Mouse (Mus musculus) kidney, adult 18-20 months (tissue): ENCODE measurements at regions not wholly inside any gene's neighbourhood (a gene's known extent, or its start where the extent isn't known, plus 50 kb on each side); places are given as distances from the start of the nearest gene placed in this dataset.

ENCODE experiments used
- DNase-seq: peaks from one replicate; pipeline ENCODE4 v3.0.0; 2021

DNA sequence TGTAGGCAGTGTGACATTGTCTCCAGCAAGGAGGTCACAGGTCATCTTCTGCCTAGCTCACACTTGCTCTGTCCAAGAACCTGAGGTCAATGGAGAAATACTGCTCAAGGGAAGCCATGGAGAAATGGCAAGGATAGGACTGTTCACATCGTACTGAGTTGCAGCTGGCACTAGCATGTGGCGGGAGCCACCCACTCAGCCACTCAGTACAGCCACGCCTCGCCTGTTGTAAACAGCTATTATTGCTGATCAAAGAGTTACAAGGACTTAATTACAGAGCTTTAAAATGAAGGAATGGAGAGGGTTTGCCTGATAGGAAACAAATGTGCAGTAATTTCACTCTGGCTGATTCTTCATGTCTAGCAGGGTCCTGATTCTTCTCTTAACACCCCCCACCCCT is 64.8 kb downstream of the Dll1 start:
- DNase-seq, result no peak

DNA sequence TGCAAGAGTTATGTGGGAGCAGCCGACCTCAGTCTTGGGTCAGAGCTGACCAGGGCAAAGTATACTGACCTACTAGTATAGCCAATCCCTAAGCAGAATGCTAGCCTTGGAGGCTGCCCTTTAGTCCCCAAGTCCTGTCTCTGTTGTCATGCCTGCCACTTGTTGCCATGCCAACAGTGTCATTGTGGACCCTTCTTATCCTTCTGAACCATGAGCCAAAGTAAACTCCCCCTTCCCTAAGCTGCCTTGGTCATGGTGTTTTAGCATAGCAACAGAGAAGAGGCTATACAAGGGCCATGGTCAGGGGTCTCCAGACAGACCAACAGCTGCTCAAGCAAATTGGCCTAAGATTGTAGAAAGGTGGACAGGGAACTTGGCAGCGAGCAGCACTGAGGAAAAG is 66.2 kb downstream of the Dll1 start:
- DNase-seq, result no peak

DNA sequence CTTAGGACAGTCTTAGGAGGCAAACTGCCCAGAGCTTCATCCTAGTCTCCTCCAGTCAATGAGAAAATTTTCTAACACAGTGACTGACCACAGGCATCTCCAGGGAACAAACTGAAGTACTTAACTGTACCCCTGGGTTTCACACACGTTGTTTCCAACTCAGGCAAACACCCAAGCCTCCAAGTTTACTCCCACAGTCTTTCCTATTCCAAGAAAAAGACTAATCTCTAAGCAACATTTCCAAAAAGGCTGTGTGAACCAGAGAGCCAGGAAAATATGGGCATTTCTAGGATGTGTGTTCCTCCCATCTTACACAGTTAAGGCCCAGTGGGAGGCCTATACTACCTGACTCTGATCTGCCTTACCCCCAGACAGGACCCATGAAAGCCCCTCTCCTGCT is 74.6 kb downstream of the Dll1 start:
- no peak for DNase-seq

DNA sequence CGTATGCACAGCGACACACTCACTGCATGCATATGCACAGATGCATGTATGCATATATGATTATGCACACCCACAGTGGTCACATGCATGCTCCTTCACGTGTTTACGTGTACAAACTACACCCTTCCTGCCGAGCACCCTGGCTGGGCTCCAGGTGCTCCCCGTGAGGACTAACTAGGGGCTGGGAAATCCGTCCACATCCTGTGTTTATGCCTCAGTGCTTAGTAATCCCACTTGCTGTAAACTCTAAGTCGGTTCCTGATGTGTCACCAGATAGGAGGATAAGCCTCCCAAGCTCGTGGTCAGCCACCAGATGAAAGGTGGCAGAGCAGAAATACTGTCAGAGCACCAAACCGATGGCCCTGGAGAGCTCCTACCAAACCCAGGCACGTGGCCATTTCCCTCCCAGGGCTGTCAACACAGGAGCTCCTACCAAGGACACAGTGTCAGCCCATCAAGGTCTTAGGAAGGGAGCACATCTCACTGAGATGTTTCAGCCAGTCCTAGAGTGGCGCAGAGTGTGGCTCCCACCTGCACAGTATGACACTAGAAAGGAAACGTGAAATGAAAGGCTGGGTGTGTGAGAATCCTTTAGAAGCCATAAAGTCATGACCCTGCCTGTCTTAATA is 76.8 kb downstream of the Dll1 start:
- DNase-seq, result no peak

DNA sequence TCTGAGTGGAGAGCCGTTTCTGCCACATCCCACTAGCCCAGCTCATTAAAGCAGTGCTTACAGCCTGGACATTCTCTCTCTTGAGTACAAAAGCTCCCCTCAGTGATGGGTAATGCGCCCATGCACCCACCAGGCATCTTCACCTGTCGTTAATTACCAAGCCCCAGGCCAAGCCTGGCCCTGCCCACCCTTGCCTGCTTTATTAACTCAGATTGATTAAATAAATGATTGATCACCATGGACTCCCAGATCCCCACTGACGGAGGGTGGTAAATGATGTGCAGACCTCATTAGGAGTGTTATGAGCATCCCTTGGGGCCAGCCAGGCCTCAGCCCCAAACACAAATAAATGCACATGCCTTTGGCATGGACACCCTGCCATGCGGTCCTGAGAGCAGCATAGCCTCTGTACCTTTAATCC is 82.5 kb downstream of the Dll1 start:
- DNase-seq, result no peak

DNA sequence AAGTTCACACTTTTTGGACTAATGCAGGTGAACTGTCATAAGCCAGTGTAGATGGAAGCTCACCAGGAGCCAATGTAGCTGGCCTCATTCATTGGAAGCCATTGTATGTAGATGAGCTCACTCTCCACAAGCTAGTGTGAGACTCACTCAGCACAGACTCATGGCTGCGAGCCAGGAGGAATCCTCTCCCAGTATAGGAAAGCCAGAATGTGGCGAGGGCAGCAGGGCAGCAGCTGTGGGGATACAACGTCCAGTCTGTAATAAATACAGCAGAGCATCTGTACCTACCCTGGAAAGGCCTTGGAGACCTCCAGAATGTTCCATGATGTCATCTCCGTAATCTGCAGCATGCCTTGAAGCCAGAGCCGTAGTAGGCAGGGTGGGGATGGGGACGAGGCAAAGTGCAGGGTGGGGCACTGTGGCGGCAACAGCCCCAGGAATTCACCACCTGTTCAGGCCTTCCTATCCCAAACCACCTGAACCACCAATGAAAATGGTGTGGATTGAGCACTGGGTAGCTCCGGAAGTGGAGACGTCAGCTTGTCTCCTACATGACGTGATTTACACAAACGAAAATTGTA is 84.1 kb downstream of the Dll1 start:
- DNase-seq, result no peak

DNA sequence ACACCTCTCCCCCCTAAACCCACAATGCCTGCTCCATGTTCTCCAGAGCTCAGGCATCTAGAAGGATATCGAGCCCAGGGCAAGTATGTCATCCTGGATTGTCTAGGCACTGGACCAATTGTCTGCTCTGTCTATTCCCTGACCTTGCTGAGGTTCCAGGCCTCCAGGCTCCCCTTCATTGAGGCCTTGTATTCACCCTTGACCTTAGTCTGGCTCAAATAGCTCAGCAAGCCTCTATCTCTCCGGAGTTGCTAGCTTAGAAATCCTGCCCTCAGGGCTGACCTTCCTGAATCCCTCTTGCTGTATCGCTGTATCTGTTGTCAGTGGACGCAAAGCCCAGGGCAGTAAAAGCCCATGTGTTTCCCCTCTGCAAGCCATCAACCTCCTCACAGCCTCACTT is 85.0 kb downstream of the Dll1 start:
- no peak for DNase-seq

DNA sequence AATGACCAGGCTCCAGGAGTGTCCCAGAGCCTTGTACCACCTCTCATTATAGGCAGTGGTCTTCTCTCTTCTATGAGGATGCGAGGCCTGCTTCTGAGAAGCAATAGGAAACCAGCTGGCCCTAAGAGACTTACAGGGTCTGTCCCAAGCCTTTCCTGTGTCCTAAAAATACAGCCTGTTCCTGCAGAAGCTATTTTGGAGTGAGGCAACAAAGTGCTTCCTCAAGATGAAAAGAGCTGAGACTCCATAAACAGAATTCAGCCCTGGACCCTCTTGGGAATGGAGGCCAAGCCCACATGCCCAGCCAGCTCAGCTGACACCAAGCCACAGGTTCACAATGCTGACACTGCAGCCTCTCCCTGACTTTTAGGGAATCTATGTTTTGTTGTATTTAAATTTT is 86.3 kb downstream of the Dll1 start:
- no peak for DNase-seq

DNA sequence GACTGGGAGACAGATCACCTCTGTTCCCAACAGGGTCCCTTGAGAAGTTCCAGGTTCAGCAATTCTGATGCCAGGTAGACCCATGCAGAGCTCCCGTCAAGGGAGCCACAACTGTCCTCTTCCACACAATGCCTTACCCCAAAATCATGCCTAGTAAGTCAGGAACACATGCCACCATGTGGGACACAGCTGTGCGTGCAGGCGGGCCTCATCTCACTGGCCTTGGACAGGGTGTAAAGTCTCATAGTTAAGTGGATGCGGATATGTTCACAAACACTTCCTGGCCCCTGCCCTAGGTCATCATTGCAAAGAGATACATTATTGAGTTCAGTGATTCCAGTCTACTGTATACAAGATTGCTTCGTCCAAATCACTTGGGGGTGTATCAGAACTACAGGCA is 87.6 kb downstream of the Dll1 start:
- no peak for DNase-seq

DNA sequence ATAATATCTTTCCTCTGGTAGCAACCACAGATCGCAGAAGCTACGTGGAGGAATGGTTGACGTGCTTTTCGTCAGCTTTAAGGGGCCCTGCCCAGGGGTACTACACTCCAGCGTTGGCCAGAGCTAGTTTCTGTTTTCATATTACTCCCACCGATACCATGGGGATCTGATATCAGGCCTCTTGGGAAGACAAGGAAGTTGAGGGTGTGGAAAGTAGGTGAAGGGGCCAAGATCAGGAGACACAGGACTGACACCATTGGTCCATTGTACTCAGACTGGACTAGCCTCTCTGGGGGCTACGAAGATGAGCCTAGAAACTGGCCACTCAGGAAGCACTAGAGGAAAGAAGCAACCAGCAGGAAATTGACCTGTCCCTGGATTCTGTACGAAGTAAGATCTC is 88.0 kb downstream of the Dll1 start:
- DNase-seq, result no peak

DNA sequence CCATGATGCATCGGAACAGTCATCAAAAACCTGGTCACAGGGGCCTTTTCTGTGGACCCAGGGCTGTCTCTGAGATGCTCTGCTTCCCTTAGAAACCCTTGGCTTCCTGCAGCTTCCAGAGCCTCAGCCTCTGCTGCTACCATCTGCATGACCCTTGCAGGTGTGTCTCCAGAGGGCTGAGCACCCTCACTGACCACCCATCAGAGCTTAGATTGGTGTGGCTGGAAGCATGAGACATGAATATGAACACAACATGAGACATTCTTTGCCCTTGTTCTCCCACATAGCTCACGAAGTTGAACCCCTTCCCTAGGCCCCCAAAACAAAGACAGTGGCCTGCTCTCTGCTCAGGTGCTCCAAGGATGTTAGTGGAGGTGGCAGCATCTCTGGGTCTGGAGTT is 90.1 kb downstream of the Dll1 start:
- DNase-seq, result no peak

DNA sequence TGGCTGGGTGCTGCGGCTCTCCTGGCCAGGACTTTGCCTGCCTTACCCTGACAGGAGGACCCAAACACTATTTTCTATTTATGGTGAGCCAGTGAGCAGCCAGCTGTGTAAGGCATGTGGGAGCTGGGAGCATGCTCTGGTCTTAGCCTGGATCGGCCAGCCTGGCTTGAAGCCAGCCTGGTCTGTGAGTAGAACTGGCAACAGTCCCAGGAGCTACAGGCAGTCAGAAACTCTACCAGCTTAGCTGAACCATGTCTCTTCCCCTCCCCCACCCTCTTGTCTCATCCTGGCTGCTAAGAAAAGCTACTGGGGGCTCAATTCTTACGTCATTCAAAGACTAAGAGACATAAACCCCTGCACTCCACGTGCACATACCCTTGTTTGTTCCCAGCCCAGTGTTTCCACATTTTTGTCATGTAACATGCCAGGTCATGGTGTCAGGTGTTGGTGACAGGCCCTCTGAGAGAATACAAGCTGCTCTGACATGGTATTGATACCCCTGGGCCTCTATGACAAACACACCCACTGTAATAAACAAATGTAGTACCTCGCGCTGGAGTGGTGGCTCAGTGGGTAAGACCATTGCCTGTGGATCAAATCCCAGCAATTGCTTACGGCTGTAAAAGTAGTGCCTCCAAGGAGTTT is 91.2 kb downstream of the Dll1 start:
- peak; percentile 83 for DNase-seq

DNA sequence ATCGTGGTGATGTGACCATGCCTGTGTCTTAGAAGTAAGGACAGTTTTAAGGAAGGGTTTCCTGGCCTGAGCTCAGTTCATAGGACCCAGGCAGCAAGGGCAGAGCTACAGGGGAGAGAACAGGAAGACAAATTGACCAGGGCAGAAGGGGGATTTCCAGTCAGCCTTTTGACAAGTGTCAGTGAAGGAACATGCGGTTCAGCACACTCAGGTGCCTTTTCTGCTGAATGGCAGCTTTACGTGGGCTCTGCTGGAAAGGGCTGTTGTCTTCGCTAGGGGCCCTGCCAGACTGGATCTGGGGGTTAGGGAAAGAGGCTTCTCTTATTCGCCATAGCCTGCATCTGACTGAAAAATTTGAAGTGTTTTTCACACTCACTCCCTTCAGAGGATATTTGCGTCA is 106.8 kb downstream of the Dll1 start:
- DNase-seq, result no peak

DNA sequence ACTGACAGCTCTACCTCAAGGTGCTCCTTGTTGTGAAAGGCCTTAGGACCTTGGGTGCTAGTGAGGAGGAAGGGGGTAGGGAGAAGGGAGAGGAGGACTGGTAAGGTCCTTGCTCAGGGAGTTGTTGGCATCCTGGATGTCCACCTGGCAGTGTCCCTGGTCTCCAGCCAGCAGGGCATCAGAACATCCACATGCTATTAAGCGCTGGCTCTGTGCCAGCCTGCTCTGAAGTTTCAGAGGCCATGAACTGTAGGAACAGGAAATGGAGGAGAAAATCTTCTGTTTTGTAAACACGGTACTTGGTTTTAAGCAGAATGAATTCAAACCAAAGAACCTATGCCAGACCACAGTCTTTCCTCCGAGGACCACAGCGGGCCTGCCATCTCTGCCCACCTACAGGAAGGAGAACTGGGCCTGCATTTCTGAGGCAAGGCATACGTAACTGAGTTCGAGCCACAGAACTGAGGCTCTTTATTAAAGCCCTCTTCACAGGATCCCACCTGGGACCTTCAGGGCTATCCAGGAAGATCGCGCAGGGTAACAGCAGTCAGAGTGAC is 107.5 kb downstream of the Dll1 start:
- DNase-seq, result peak; percentile 28

DNA sequence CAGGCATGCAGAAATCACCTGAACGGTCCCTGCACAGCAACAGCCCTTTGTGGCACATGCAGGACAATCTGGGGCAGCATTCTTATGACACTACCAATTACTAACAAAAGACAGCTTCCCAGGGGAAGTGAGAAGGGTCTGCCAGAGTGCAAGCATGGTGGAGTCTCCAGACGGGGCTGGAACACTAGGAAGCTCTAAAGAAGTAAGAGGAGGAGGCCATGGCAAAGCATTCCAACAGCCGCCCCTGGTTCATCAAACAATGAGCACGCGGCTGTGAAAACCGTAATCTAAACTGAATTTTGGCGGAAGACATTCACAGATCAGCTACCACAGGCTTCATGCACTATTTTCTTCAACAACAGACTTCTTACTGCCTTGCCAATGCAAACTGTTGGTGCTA is 109.0 kb downstream of the Dll1 start:
- no peak for DNase-seq

DNA sequence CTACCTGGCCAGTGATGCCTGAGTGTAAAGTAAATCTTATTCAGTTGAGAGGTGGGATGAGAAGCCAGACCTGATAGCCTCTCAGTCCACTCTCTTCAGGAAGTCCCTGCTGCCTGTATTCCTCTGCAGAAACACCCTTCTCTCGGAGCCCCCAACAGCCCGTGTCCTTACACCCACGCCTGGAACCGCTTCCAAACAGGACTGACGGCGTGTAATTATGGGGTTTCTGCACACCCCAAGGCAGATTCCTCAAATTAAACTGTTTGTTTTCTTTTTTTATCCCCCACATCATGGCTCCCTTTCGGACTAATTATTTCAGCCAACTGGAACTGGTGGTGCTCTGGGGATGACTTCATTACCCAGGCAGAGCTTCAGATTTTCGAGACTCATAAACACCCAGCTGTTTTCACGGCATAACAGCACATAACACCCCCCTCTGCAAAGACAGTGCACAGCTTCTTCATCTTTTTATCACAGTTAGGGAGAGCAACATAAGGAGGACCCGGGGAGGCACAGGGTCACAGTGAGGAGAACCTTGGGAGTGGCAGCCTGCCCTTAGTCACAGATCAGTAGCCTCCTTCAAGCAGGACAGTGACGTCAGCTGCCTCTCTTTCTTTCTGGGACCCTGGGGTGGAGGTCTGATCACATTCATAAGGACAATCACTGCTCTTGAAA is 117.1 kb downstream of the Dll1 start:
- no peak for DNase-seq

DNA sequence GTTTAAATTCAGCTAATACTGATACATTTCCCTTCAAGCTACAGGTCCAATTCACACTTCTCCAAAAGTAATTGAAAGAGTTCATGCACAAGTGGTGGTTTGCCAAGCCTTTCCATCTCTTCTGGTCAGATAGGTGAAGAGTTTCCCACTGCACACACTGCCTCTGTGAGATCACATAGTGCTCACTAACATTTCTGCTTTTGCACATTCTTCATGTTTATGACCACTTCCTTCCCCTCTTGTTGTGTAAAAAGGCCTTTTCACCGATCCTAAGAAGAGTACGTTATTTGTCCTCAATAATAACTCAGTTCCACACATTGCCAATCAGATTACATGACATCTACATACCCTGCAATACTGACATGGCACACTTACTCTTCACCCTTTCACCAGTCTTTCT is 120.8 kb downstream of the Dll1 start:
- DNase-seq, result no peak

DNA sequence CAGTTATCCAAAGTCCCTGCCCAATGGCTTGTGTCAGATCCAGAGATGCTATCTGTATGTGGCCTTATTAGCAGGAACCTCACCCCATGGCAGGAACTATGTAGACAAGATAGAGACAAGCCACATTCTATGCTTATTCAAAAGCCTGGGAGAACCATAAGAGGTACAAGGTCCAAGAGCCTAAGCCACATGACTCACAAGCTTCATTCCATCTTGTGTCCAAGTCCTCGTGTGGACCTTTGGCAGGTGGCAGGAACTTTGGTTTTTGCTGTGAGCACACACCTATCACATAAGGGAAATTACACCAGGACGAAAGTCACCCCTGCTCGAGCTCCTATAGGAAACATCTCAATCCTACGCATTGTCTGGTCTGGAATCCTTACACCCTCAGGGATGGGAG is 122.9 kb downstream of the Dll1 start:
- DNase-seq, result no peak

DNA sequence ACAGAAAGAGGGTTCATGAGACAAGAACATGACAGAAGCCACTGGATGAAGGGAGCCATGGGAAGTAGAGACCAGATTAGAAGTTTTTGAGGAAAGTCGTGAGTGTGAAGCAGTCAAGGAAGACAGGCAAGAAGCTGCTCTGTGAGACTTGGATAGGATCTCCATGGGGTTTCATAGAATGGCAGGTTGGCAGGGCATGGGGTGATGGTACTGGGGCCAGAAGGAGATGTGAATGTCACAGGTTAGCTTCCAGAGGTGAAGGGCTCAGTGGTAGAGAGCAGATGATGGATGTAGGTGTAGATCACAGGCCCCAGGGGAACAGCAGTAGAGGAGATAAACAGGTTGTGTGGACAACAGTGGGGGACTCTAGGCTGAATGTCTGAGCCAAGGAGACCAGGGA is 123.4 kb downstream of the Dll1 start:
- DNase-seq, result no peak

DNA sequence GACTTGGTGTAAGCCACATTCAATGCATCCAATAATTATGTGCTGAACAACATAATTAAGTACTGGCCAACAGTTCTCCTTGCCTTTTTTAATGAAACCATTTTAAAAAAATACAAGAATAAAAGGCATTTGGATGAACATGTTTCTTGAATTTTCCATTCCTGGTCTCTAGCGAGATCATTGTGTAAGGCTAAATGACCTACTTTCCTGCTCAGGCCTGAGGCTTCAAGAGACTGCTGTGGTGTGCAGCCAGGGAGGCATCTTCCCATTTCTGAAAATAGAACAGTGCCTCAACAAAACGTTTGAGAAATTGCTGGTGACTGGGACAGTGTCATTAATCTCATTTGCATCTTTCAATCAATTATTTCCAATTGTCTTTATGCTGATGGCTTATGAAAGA is 124.5 kb downstream of the Dll1 start:
- DNase-seq, result no peak

DNA sequence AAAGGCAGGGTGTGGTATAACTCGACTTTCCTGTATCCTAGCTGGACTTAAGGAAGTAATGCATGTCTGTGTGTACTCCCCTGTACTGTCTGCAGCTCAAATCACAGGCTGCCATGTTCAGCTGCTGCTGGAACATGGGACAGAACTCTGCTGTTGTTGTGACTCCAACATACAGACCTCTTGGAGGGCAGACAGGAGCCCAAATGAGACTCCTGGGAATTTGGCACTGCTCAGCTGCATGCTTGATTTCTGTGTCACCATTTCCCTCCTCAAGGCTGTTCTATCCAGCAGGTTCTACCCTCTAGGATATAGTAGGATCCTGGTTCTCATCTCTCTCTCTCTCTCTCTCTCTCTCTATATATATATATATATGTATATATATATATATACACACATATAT is 125.0 kb downstream of the Dll1 start:
- no peak for DNase-seq

DNA sequence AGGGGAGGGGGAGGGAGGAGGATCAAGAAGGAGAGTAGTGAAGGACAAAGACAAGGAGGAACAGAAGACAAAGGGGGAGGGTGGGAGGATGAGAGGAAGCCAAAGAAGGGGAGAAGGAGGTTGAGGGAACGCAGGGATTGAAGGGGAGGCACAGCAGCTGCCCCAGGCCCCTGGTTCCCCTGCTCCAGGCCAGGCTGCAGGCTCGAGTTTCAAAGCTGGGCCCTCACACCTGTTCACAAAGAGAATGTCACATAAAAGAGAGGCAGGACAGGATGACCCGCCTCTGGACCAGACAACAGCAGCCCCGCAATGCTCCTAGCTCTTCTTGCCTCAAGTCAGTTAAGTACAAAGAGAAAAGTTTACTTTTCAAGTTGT is 128.3 kb downstream of the Dll1 start:
- DNase-seq, result no peak

DNA sequence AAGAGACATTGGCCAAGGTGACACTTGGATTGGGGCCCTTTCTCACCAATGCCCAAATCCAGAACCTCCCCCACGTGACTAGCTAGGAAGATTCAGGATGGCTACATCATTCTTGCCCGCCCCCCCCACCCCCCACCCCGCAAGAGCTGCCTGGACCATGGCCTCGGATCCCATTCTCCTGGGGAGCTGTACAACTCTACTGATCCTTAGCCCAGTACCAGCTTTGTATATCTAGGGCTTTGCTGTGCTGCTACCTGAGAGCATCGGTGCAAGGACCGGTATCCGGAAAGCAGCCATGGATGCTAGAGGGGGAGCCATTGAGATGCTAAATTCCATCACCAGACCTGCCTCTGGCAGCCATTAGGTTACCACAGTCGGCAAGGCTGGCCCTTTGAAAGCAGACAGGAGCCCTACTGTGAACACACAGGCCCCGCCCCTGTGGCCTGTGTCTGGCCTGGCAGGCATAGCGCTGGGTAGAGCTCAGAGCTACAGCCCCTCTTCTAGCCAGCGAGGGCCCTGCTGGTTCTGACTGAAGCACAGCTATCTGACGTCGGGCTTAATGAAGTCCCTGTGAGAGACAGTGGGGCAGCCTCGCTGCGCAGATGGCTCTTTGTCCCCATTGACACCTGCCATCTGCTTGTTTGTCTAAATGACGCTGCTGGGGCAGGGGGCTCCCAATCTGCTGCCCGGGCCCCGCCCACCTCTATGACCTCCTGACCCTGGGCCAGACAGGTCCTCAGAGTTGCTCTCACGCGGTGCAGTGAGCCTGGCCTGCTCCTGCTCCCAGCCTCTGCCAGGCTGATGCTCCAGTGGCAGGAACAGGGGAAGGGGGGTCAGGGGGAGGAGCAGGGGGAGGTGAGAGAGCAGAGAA is 128.9 kb downstream of the Dll1 start:
- DNase-seq, result no peak
